Mouse (Mus musculus) MEL (cell line): Measurements from ENCODE around the gene Hnrnpf. TPM values are rescaled to one million over a fixed set of nuclear protein-coding genes. Genes with fewer than 3 reads are reported as not detected.

ENCODE experiments used
- DNase-seq: peaks from one replicate; pipeline ENCODE4 v3.0.0; 2011; ENCODE audit warnings: low read depth, low spot score
- H3K27ac ChIP-seq: 2 replicates; pipeline ENCODE4 v1.5.1; 2012; ENCODE audit warnings: low read depth, mild to moderate bottlenecking, control low read depth, low read length, moderate library complexity; ENCODE audit not compliant: control insufficient read depth
- H3K27me3 ChIP-seq, 2 experiments: fragments of 150-350 bp in 1 of 2; sonication (generic) in 1 of 2; 2 replicates each; pipeline ENCODE4 v1.6.1; 2012; ENCODE audit warnings: low read length in 2 of 2, mild to moderate bottlenecking in 2 of 2, improper control_type of control experiment in 1 of 2, moderate library complexity in 1 of 2; ENCODE audit not compliant: insufficient read depth in 2 of 2, control insufficient read depth in 1 of 2
- H3K36me3 ChIP-seq, 2 experiments: 2 replicates each; pipeline ENCODE4 v1.6.1; 2012 to 2014; ENCODE audit warnings: low read length in 2 of 2, improper control_type of control experiment in 1 of 2, inconsistent platforms in 1 of 2, mild to moderate bottlenecking in 1 of 2; ENCODE audit not compliant: insufficient read depth in 2 of 2, control insufficient read depth in 1 of 2
- H3K4me1 ChIP-seq, 2 experiments: fragments of 150-350 bp in 1 of 2; sonication (generic) in 1 of 2; 2 replicates each; pipeline ENCODE4 v1.6.1; 2012; ENCODE audit warnings: low read length in 2 of 2, improper control_type of control experiment in 1 of 2, mild to moderate bottlenecking in 1 of 2; ENCODE audit not compliant: insufficient read depth in 2 of 2, control insufficient read depth in 1 of 2
- H3K4me3 ChIP-seq, 2 experiments: fragments of 150-350 bp in 1 of 2; sonication (generic) in 1 of 2; 2 replicates each; pipeline ENCODE4 v1.5.1; 2012; ENCODE audit warnings: low read depth in 2 of 2, low read length in 2 of 2, mild to moderate bottlenecking in 2 of 2, moderate library complexity in 2 of 2, control low read depth in 1 of 2, improper control_type of control experiment in 1 of 2; ENCODE audit not compliant: control insufficient read depth in 1 of 2, insufficient read depth in 1 of 2
- H3K79me2 ChIP-seq: 2 replicates; pipeline ENCODE4 v1.6.1; 2012; ENCODE audit warnings: mild to moderate bottlenecking, low read length, moderate library complexity; ENCODE audit not compliant: control insufficient read depth, poor library complexity, insufficient read depth
- H3K9ac ChIP-seq: 2 replicates; pipeline ENCODE4 v1.6.1; 2012; ENCODE audit warnings: low read depth, mild to moderate bottlenecking, control low read depth, low read length, moderate library complexity; ENCODE audit not compliant: control insufficient read depth, poor library complexity, severe bottlenecking
- H3K9me3 ChIP-seq: fragments of 150-350 bp; sonication (generic); replicated peaks from 2 replicates; pipeline ENCODE4 v1.6.1; 2012; ENCODE audit warnings: mild to moderate bottlenecking, low read length, improper control_type of control experiment, moderate library complexity; ENCODE audit not compliant: insufficient read depth
- CHD1 ChIP-seq: IDR thresholded peaks from 2 replicates; pipeline ENCODE4 v1.6.1; 2012; ENCODE audit warnings: low read depth, mild to moderate bottlenecking, inconsistent platforms, low read length, improper control_type of control experiment
- CHD2 ChIP-seq: IDR thresholded peaks from 2 replicates; pipeline ENCODE4 v1.6.1; 2011; ENCODE audit warnings: low read length, improper control_type of control experiment
- CTCF ChIP-seq, 3 experiments: IDR thresholded peaks in 2 of 3; conservative IDR thresholded peaks in 1 of 3; 2 replicates each; pipeline ENCODE4 v1.5.1; 2011 to 2012; ENCODE audit warnings: low read length in 3 of 3, low read depth in 2 of 3, mild to moderate bottlenecking in 2 of 3, improper control_type of control experiment in 1 of 3, inconsistent platforms in 1 of 3, mixed read lengths in 1 of 3, moderate library complexity in 1 of 3; ENCODE audit not compliant: control insufficient read depth in 1 of 3, insufficient read depth in 1 of 3, poor library complexity in 1 of 3, severe bottlenecking in 1 of 3
- E2F4 ChIP-seq: IDR thresholded peaks from 2 replicates; pipeline ENCODE4 v1.6.1; 2011; ENCODE audit warnings: low read depth, low read length, improper control_type of control experiment, borderline replicate concordance
- ELF1 ChIP-seq: IDR thresholded peaks from 2 replicates; pipeline ENCODE4 v1.6.1; 2014; ENCODE audit warnings: low read depth, mild to moderate bottlenecking, inconsistent platforms, low read length, improper control_type of control experiment, moderate library complexity
- ETS1 ChIP-seq: IDR thresholded peaks from 2 replicates; pipeline ENCODE4 v1.6.1; 2012; ENCODE audit warnings: low read depth, mild to moderate bottlenecking, inconsistent platforms, low read length, improper control_type of control experiment, moderate library complexity
- JUND ChIP-seq: IDR thresholded peaks from 2 replicates; pipeline ENCODE4 v1.6.1; 2011; ENCODE audit warnings: low read depth, mild to moderate bottlenecking, improper control_type of control experiment, low read length
- KAT2A ChIP-seq: conservative IDR thresholded peaks from 2 replicates; pipeline ENCODE4 v1.6.1; 2012; ENCODE audit warnings: low read depth, low read length, improper control_type of control experiment, inconsistent platforms
- MAFK ChIP-seq: IDR thresholded peaks from 2 replicates; pipeline ENCODE4 v1.6.1; 2011; ENCODE audit warnings: low read depth, mild to moderate bottlenecking, low read length, improper control_type of control experiment, borderline replicate concordance
- MAX ChIP-seq: IDR thresholded peaks from 2 replicates; pipeline ENCODE4 v1.6.1; 2011; ENCODE audit warnings: low read length, improper control_type of control experiment
- MAZ ChIP-seq: IDR thresholded peaks from 2 replicates; pipeline ENCODE4 v1.6.1; 2012; ENCODE audit warnings: low read depth, mild to moderate bottlenecking, inconsistent platforms, low read length, improper control_type of control experiment
- MEF2A ChIP-seq: IDR thresholded peaks from 2 replicates; pipeline ENCODE4 v1.6.1; 2014; ENCODE audit warnings: low read depth, mild to moderate bottlenecking, inconsistent platforms, low read length, improper control_type of control experiment; ENCODE audit not compliant: poor library complexity, insufficient replicate concordance, severe bottlenecking; ENCODE audit errors: extremely low read depth
- MXI1 ChIP-seq: IDR thresholded peaks from 2 replicates; pipeline ENCODE4 v1.6.1; 2011; ENCODE audit warnings: mild to moderate bottlenecking, low read depth, low read length, improper control_type of control experiment
- MYB ChIP-seq: IDR thresholded peaks from 2 replicates; pipeline ENCODE4 v1.6.1; 2011; ENCODE audit warnings: mild to moderate bottlenecking, low read depth, low read length, improper control_type of control experiment
- MYC ChIP-seq: IDR thresholded peaks from 2 replicates; pipeline ENCODE4 v1.6.1; 2011; ENCODE audit warnings: low read depth, mild to moderate bottlenecking, low read length, improper control_type of control experiment, moderate library complexity
- NELFE ChIP-seq: IDR thresholded peaks from 2 replicates; pipeline ENCODE4 v1.6.1; 2011; ENCODE audit warnings: low read depth, low read length, improper control_type of control experiment
- NRF1 ChIP-seq: IDR thresholded peaks from 2 replicates; pipeline ENCODE4 v1.6.1; 2014; ENCODE audit warnings: low read depth, mild to moderate bottlenecking, inconsistent platforms, low read length, improper control_type of control experiment, moderate library complexity; ENCODE audit not compliant: poor library complexity, insufficient read depth, severe bottlenecking
- POLR2AphosphoS5 ChIP-seq: IDR thresholded peaks from 2 replicates; pipeline ENCODE4 v1.6.1; 2012; ENCODE audit warnings: low read depth, borderline replicate concordance, mild to moderate bottlenecking, inconsistent platforms, low read length, moderate library complexity, mixed read lengths
- SIN3A ChIP-seq: IDR thresholded peaks from 2 replicates; pipeline ENCODE4 v1.6.1; 2012; ENCODE audit warnings: low read length, improper control_type of control experiment, inconsistent platforms
- SMC3 ChIP-seq: IDR thresholded peaks from 2 replicates; pipeline ENCODE4 v1.6.1; 2011; ENCODE audit warnings: low read depth, low read length, improper control_type of control experiment
- TAL1 ChIP-seq: IDR thresholded peaks from 2 replicates; pipeline ENCODE4 v1.6.1; 2012; ENCODE audit warnings: mild to moderate bottlenecking, inconsistent platforms, low read length, moderate library complexity, mixed read lengths
- TBP ChIP-seq: IDR thresholded peaks from 2 replicates; pipeline ENCODE4 v1.8.0; 2011; ENCODE audit warnings: low read depth, low read length, improper control_type of control experiment
- ZC3H11A ChIP-seq: IDR thresholded peaks from 2 replicates; pipeline ENCODE4 v1.6.1; 2012; ENCODE audit warnings: low read depth, mild to moderate bottlenecking, inconsistent platforms, low read length, improper control_type of control experiment
- ZKSCAN1 ChIP-seq: IDR thresholded peaks from 2 replicates; pipeline ENCODE4 v1.6.1; 2012; ENCODE audit warnings: low read depth, mild to moderate bottlenecking, inconsistent platforms, low read length, improper control_type of control experiment, moderate library complexity
- polyA plus RNA-seq, 2 experiments: library from polyadenylated mRNA; stranded (reverse) in 1 of 2; unstranded in 1 of 2; fragments of >175 nt in 1 of 2; fragments of >200 nt in 1 of 2; gene quantifications; 2 replicates each; pipeline versions ENCODE4 v1.2.1 to v1.2.4; 2012; ENCODE audit warnings: low replicate concordance in 2 of 2, low read depth in 1 of 2; ENCODE audit not compliant: insufficient read length in 2 of 2, insufficient read depth in 1 of 2, missing spikeins in 1 of 2
- total RNA-seq: library from RNA; depleted of rRNA; stranded (reverse); fragments of 300-350 nt; gene quantifications from 2 replicates; pipeline ENCODE4 v1.2.3, GENCODE M21; 2012

Gene Hnrnpf
- total and polyA plus RNA-seq, 3 experiments = 722 to 2,287 (median 882) TPM

- Histone ChIP-seq H3K9ac (peak overlapping the region; percentile 45), H3K36me3 (peaks cover 43 to 69% of the 10 kb centered on the region in 2 experiments), H3K4me1 (peaks cover 26 to 28% of the 10 kb centered on the region in 2 experiments), H3K27me3 (no peaks in the 10 kb centered on the region), H3K27ac (no peak overlapping the region; the same call in 1 of the 2 replicates), H3K9me3 (no peaks in the 10 kb centered on the region), H3K4me3 (no peak overlapping the region; a peak in 1 of 4 replicates), H3K79me2 (peaks cover 92% of the 10 kb centered on the region)
- no peak for TF ChIP-seq ETS1
- no peak for TF ChIP-seq NRF1
- TF ChIP-seq ZC3H11A = no peak
- 0 out of 2 replicates have a peak, but pooled peaks have one; percentile 2 for TF ChIP-seq SIN3A
- no peak for TF ChIP-seq ELF1
- no peak for TF ChIP-seq MXI1
- TF ChIP-seq SMC3 = no peak
- peak; percentile 51 for DNase-seq
These were observed 14.4 kb downstream of the Hnrnpf start for GRCm38 (mm10) chr6:117914541-117914940.

GRCm38 (mm10) chr6:117916205-117916736 is 16.1 kb downstream of the Hnrnpf start:
- H3K4me1 ChIP-seq = peaks cover 25 to 26% of the 10 kb centered on the region in 2 experiments

GRCm38 (mm10) chr6:117916737-117917426 is 16.8 kb downstream of the Hnrnpf start:
- H3K4me3 ChIP-seq = peak overlapping the region; percentile 53 to 95
- peaks cover 83% of the 10 kb centered on the region for H3K79me2 ChIP-seq
- H3K36me3 ChIP-seq = peaks cover 45 to 75% of the 10 kb centered on the region in 2 experiments
- H3K27me3 ChIP-seq = no peaks in the 10 kb centered on the region
- H3K9ac ChIP-seq = peak overlapping the region; percentile 97
- H3K27ac ChIP-seq = peak overlapping the region; percentile 99
- H3K4me1 ChIP-seq = peaks cover 23 to 26% of the 10 kb centered on the region in 2 experiments
- DNase-seq = peak; percentile 94
- H3K9me3 ChIP-seq = no peaks in the 10 kb centered on the region
- TF ChIP-seq MAZ (no peak; the same call in 1 of the 2 replicates), NELFE (peak; percentile 69), MAX (peak; percentile 79), ELF1 (peak; percentile 81), POLR2AphosphoS5 (no peak), CHD2 (no peak), E2F4 (peak; percentile 84; the same call in 1 of the 2 replicates), CTCF (IDR thresholded peaks at IDR 0.05 in 2 of 3, conservative IDR thresholded peaks at IDR 0.05 in 1 of 3; ENCODE audit: control insufficient read depth in 1 of 3, insufficient read depth in 1 of 3, low read depth in 2 of 3, low read length in 3 of 3, poor library complexity in 1 of 3, severe bottlenecking in 1 of 3) (no peak), TAL1 (no peak), MYC (peak; percentile 89; the same call in 1 of the 2 replicates), ZKSCAN1 (no peak), JUND (no peak), MAFK (no peak), MEF2A (no peak), TBP (peak; percentile 76), KAT2A (no peak), MYB (no peak)

More at GRCm38 (mm10) chr6:117916205-117916736, 16.1 kb downstream of the Hnrnpf start:
- Histone ChIP-seq H3K27me3 (no peaks in the 10 kb centered on the region), H3K27ac (peak overlapping the region; percentile 99), H3K4me3 (peak overlapping the region; percentile 40 to 95), H3K9ac (peak overlapping the region; percentile 97), H3K9me3 (no peaks in the 10 kb centered on the region), H3K36me3 (peaks cover 44 to 75% of the 10 kb centered on the region in 2 experiments), H3K79me2 (peaks cover 83% of the 10 kb centered on the region)
- TF ChIP-seq ZKSCAN1 (no peak), NELFE (peak; percentile 39; the same call in 1 of the 2 replicates), MAZ (0 out of 2 replicates have a peak, but pooled peaks have one; percentile 40), CHD1 (peak; percentile 88; the same call in 1 of the 2 replicates), JUND (no peak), TAL1 (no peak)
- DNase-seq = peak; percentile 63
